Mouse (Mus musculus) cerebellum, adult 2 months (tissue): Measurements from ENCODE around the gene Tbc1d13.

Experiments
- CTCF ChIP-seq: fragments of 200-500 bp; IDR thresholded peaks from 2 replicates; pipeline ENCODE4 v1.5.1; 2011; ENCODE audit warnings: low read depth, mild to moderate bottlenecking, control low read depth, low read length, moderate library complexity, borderline replicate concordance; ENCODE audit not compliant: insufficient read depth
- POLR2A ChIP-seq: fragments of 200-500 bp; IDR thresholded peaks from 2 replicates; pipeline ENCODE4 v1.6.1; 2011; ENCODE audit warnings: low read length, control low read depth, borderline replicate concordance; ENCODE audit not compliant: insufficient read depth

DNA sequence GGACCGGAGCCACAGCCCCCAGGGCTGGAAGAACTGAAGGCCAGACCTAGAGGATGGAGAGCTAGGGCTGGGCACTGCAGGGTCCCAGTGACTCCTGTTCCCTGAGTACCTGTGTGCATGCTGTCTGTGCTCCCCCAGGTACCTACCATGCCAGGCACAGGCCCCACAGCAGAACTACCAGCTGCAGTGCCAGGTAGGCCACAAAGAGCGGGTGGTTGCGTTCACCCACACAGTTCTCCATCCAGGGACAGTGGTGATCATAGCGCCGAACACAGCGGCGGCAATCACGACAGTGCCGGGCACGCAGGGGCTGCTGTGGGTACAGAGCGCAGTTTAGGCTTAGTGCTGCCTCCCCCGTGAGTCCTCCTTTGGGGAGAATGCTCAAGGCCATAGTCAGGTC lies 42.0 kb upstream of the Tbc1d13 start:
- TF ChIP-seq CTCF (no peak), POLR2A (no peak)
